Mouse (Mus musculus): ENCODE results near the gene Usp45.
"Not testable (repeated sequence)": the region's sequence is repeated elsewhere in the genome, so short reads cannot be mapped to it uniquely, and the experiment has no call there.

Gene Usp45

GRCm38 (mm10) chr4:21766863-21767304, at the start of gene Usp45, which contains the start of gene Tstd3:
Gene Usp45, plus strand, starts transcription at chr4:21767156.
Gene Tstd3, minus strand, starts transcription at chr4:21767212.
- peak; percentile 89 for DNase-seq (ENCODE audit: low spot score)

GRCm38 (mm10) chr4:21722752-21723334, 44.1 kb upstream of the Usp45 start:
- no peak for DNase-seq (ENCODE audit: low spot score)

- DNase-seq (ENCODE audit: low spot score), result peak; percentile 50
Observed at GRCm38 (mm10) chr4:21726912-21727614, 39.9 kb upstream of the Usp45 start.

GRCm38 (mm10) chr4:21727615-21728165, 39.3 kb upstream of the Usp45 start, which contains the start of gene Ccnc:
Gene Ccnc, plus strand, starts transcription at chr4:21727701.
- DNase-seq (ENCODE audit: low spot score), result peak; percentile 88

GRCm38 (mm10) chr4:21739169-21739568, 27.8 kb upstream of the Usp45 start:
- no peak for DNase-seq (ENCODE audit: low spot score)

GRCm38 (mm10) chr4:21744142-21744541, 22.8 kb upstream of the Usp45 start:
- DNase-seq (ENCODE audit: low spot score), result not testable (repeated sequence)

GRCm38 (mm10) chr4:21745723-21746122, 21.2 kb upstream of the Usp45 start:
- DNase-seq (ENCODE audit: low spot score), result no peak

- no peak for DNase-seq (ENCODE audit: low spot score)
Observed at GRCm38 (mm10) chr4:21755123-21755789, 11.7 kb upstream of the Usp45 start.

GRCm38 (mm10) chr4:21758860-21759259, 8.1 kb upstream of the Usp45 start:
- no peak for DNase-seq (ENCODE audit: low spot score)

- peak; percentile 36 for DNase-seq (ENCODE audit: low spot score)
Observed at GRCm38 (mm10) chr4:21761416-21762160, 5.4 kb upstream of the Usp45 start.

GRCm38 (mm10) chr4:21763827-21764226, 3.1 kb upstream of the Usp45 start:
- no peak for DNase-seq (ENCODE audit: low spot score)

- no peak for DNase-seq (ENCODE audit: low spot score)
Observed at GRCm38 (mm10) chr4:21766171-21766862, 639 bp upstream of the Usp45 start.

- DNase-seq (ENCODE audit: low spot score), result no peak
Observed at GRCm38 (mm10) chr4:21771064-21771463, 4.1 kb downstream of the Usp45 start.

GRCm38 (mm10) chr4:21772306-21772705, 5.3 kb downstream of the Usp45 start:
- DNase-seq (ENCODE audit: low spot score), result no peak

- DNase-seq (ENCODE audit: low spot score), result peak; percentile 88
Observed at GRCm38 (mm10) chr4:21776091-21776945, 9.4 kb downstream of the Usp45 start.

GRCm38 (mm10) chr4:21776946-21777265, 9.9 kb downstream of the Usp45 start:
- no peak for DNase-seq (ENCODE audit: low spot score)

- no peak for DNase-seq (ENCODE audit: low spot score)
Observed at GRCm38 (mm10) chr4:21780816-21781726, 14.1 kb downstream of the Usp45 start.

GRCm38 (mm10) chr4:21786268-21786667, 19.3 kb downstream of the Usp45 start:
- no peak for DNase-seq (ENCODE audit: low spot score)

GRCm38 (mm10) chr4:21788903-21789302, 21.9 kb downstream of the Usp45 start:
- DNase-seq (ENCODE audit: low spot score), result no peak
